Mouse (Mus musculus): ENCODE measurements around the gene Il9. TPM values are rescaled to one million over a fixed set of nuclear protein-coding genes. Genes with fewer than 3 reads are reported as not detected.
A peak's percentile ranks its signal among the peaks of the same experiment; 100 is the strongest.

Gene Il9
- not detected for total RNA-seq (2021)
- long read RNA-seq, experiment 1, result 0 reads
- long read RNA-seq, experiment 2, result 0 reads

- DNase-seq (ENCODE audit: low spot score in 2 of 2), result no peak
These were observed at the start of gene Il9 for GRCm38 (mm10) chr13:56482146-56482545. Gene Il9, minus strand, starts transcription at chr13:56482246.

GRCm38 (mm10) chr13:56529685-56530084, 47.6 kb upstream of the Il9 start:
- DNase-seq (ENCODE audit: low spot score in 2 of 2), result no peak

- no peak for DNase-seq (ENCODE audit: low spot score in 2 of 2)
These were observed 47.0 kb upstream of the Il9 start for GRCm38 (mm10) chr13:56529031-56529430.

- no peak for DNase-seq (ENCODE audit: low spot score in 2 of 2)
These were observed 46.2 kb upstream of the Il9 start for GRCm38 (mm10) chr13:56528281-56528680.

GRCm38 (mm10) chr13:56527846-56528245, 45.8 kb upstream of the Il9 start:
- DNase-seq (ENCODE audit: low spot score in 2 of 2), result no peak

- DNase-seq (ENCODE audit: low spot score in 2 of 2), result no peak
These were observed 44.8 kb upstream of the Il9 start for GRCm38 (mm10) chr13:56526871-56527270.

- DNase-seq (ENCODE audit: low spot score in 2 of 2), result no peak
These were observed 40.7 kb upstream of the Il9 start for GRCm38 (mm10) chr13:56522821-56523167.

- DNase-seq (ENCODE audit: low spot score in 2 of 2), result peak; percentile 89 to 92
These were observed 40.2 kb upstream of the Il9 start, which contains the start of gene Fbxl21 for GRCm38 (mm10) chr13:56522081-56522820. Gene Fbxl21, plus strand, starts transcription at chr13:56522472.

GRCm38 (mm10) chr13:56516816-56517215, 34.8 kb upstream of the Il9 start:
- no peak for DNase-seq (ENCODE audit: low spot score in 2 of 2)

- DNase-seq (ENCODE audit: low spot score in 2 of 2), result no peak
These were observed 34.3 kb upstream of the Il9 start for GRCm38 (mm10) chr13:56516311-56516710.

GRCm38 (mm10) chr13:56513595-56513994, 31.5 kb upstream of the Il9 start:
- no peak for DNase-seq (ENCODE audit: low spot score in 2 of 2)

GRCm38 (mm10) chr13:56509796-56510195, 27.8 kb upstream of the Il9 start:
- no peak for DNase-seq (ENCODE audit: low spot score in 2 of 2)

- DNase-seq (ENCODE audit: low spot score in 2 of 2), result no peak
These were observed 24.9 kb upstream of the Il9 start for GRCm38 (mm10) chr13:56506871-56507496.

- no peak for DNase-seq (ENCODE audit: low spot score in 2 of 2)
These were observed 19.9 kb upstream of the Il9 start for GRCm38 (mm10) chr13:56501866-56502420.

GRCm38 (mm10) chr13:56500636-56501035, 18.6 kb upstream of the Il9 start:
- DNase-seq (ENCODE audit: low spot score in 2 of 2), result no peak

GRCm38 (mm10) chr13:56500132-56500531, 18.1 kb upstream of the Il9 start:
- no peak for DNase-seq (ENCODE audit: low spot score in 2 of 2)

- no peak for DNase-seq (ENCODE audit: low spot score in 2 of 2)
These were observed 12.4 kb upstream of the Il9 start for GRCm38 (mm10) chr13:56494440-56494839.

- DNase-seq (ENCODE audit: low spot score in 2 of 2), result no peak
These were observed 6.0 kb upstream of the Il9 start for GRCm38 (mm10) chr13:56488012-56488411.

- no peak for DNase-seq (ENCODE audit: low spot score in 2 of 2)
These were observed 4.0 kb downstream of the Il9 start for GRCm38 (mm10) chr13:56478027-56478426.

- DNase-seq (ENCODE audit: low spot score in 2 of 2), result no peak
These were observed 4.8 kb downstream of the Il9 start for GRCm38 (mm10) chr13:56477271-56477670.

- no peak for DNase-seq (ENCODE audit: low spot score in 2 of 2)
These were observed 5.3 kb downstream of the Il9 start for GRCm38 (mm10) chr13:56476790-56477189.

- peak in 1 of 2 experiments; percentile 19 for DNase-seq (ENCODE audit: low spot score in 2 of 2)
These were observed 6.7 kb downstream of the Il9 start for GRCm38 (mm10) chr13:56475363-56475762.
